Mouse (Mus musculus): ENCODE measurements around the gene Ccdc60.

- TF ChIP-seq CHD2 (IDR thresholded peaks at IDR 0.05; ENCODE audit: low read depth, low read length) (no peak), ZNF384 (IDR thresholded peaks at IDR 0.05; ENCODE audit: low read depth, low read length) (no peak), HCFC1 (IDR thresholded peaks at IDR 0.05; ENCODE audit: borderline replicate concordance, insufficient read depth, low read length) (no peak), ZC3H11A (IDR thresholded peaks at IDR 0.05; ENCODE audit: borderline replicate concordance, low read depth, low read length) (no peak)
Measured at GRCm38 (mm10) chr5:116305557-116305956, 16.8 kb upstream of the Ccdc60 start.
